Mouse (Mus musculus) limb, embryonic 14.5 days (tissue): Measurements from ENCODE around the gene Barx1. TPM values are rescaled to one million over a fixed set of nuclear protein-coding genes. Genes with fewer than 3 reads are reported as not detected.

Source experiments
- ATAC-seq: fragments of 200-750 bp; cut with Nextera tagmentation; 2 replicates; pipeline ENCODE4 v1.8.0; 2017; ENCODE audit warnings: low read depth, moderate number of reproducible peaks, moderate TSS enrichment; ENCODE audit not compliant: low FRiP score
- DNase-seq: peaks from one replicate; pipeline ENCODE4 v3.0.0-alpha.2; 2015; ENCODE audit warnings: low spot score
- H3K27ac ChIP-seq: fragments of 300-500 bp; sonication (generic); replicated peaks from 2 replicates; pipeline ENCODE4 v1.5.1; 2014; ENCODE audit warnings: low read depth, mild to moderate bottlenecking, low read length, moderate library complexity, mixed read lengths
- H3K27me3 ChIP-seq: fragments of 300-500 bp; sonication (generic); 2 replicates; pipeline ENCODE4 v1.6.1; 2014; ENCODE audit warnings: low read length, mixed read lengths; ENCODE audit not compliant: control insufficient read depth, insufficient read depth
- H3K36me3 ChIP-seq: fragments of 300-500 bp; sonication (generic); 2 replicates; pipeline ENCODE4 v1.6.1; 2014; ENCODE audit warnings: mild to moderate bottlenecking, low read length, moderate library complexity, mixed read lengths; ENCODE audit not compliant: control insufficient read depth, insufficient read depth
- H3K4me1 ChIP-seq: fragments of 300-500 bp; sonication (generic); 2 replicates; pipeline ENCODE4 v1.6.1; 2014; ENCODE audit warnings: antibody characterized with exemption, low read length, mixed read lengths; ENCODE audit not compliant: control insufficient read depth, insufficient read depth
- H3K4me2 ChIP-seq: fragments of 300-500 bp; sonication (generic); replicated peaks from 2 replicates; pipeline ENCODE4 v1.6.1; 2014; ENCODE audit warnings: low read depth, mild to moderate bottlenecking, low read length, moderate library complexity; ENCODE audit not compliant: severe bottlenecking
- H3K4me3 ChIP-seq: fragments of 300-500 bp; sonication (generic); replicated peaks from 2 replicates; pipeline ENCODE4 v1.5.1; 2014; ENCODE audit warnings: low read length
- H3K9ac ChIP-seq: fragments of 300-500 bp; sonication (generic); 2 replicates; pipeline ENCODE4 v1.6.1; 2014; ENCODE audit warnings: mild to moderate bottlenecking, low read depth, low read length, moderate library complexity; ENCODE audit not compliant: severe bottlenecking
- H3K9me3 ChIP-seq: fragments of 300-500 bp; sonication (generic); 2 replicates; pipeline ENCODE4 v1.6.1; 2016; ENCODE audit warnings: low read length; ENCODE audit not compliant: control insufficient read depth
- POLR2A ChIP-seq: fragments of 200-500 bp; IDR thresholded peaks from 2 replicates; pipeline ENCODE4 v1.8.0; 2012; ENCODE audit warnings: inconsistent platforms, mild to moderate bottlenecking, moderate library complexity, borderline replicate concordance; ENCODE audit not compliant: insufficient read depth, insufficient read length; ENCODE audit errors: extremely low read depth
- WGBS: fragments of 180-500 bp; shearing (Covaris S2); extraction: QIAGEN DNeasy Blood & Tissue Kit; methylation state at CpG from one replicate; pipeline ENCODE4 v1.1.7; 2014; 5-methylcytosine and 5-hydroxymethylcytosine counted together
- polyA plus RNA-seq, 2 experiments: library from polyadenylated mRNA; depleted of rRNA in 1 of 2; stranded (reverse) in 1 of 2; unstranded in 1 of 2; fragments of >200 nt; fragmentation: Nextera tagmentation in 1 of 2; extraction: Ambion mirVana in 1 of 2; gene quantifications; 2 replicates each; pipeline versions ENCODE4 v1.2.1 to v1.2.3; 2012 to 2014

Gene Barx1
- polyA plus RNA-seq, 2 experiments: 5.4 to 10.0 TPM

GRCm38 (mm10) chr13:48672312-48672840 is 9.6 kb downstream of the Barx1 start:
- ATAC-seq (no peak), DNase-seq (no peak)
- Histone ChIP-seq H3K9me3 (0 out of 2 replicates have a peak, but pooled peaks cover 5% of the 10 kb centered on the region), H3K4me2 (peak overlapping the region; percentile 47), H3K9ac (0 out of 2 replicates have a peak overlapping the region, but pooled peaks have one; percentile 9), H3K36me3 (no peaks in the 10 kb centered on the region), H3K27ac (no peak overlapping the region), H3K4me3 (peak overlapping the region; percentile 24), H3K27me3 (peaks cover 67% of the 10 kb centered on the region), H3K4me1 (peaks cover 6% of the 10 kb centered on the region; the same call in 1 of the 2 replicates)
- TF ChIP-seq POLR2A: no peak
- WGBS: 3% methylated on average over 24 of the region's 24 CpGs

- ATAC-seq (no peak), DNase-seq (no peak)
- H3K4me3 ChIP-seq: no peak overlapping the region
- H3K9me3 ChIP-seq: 0 out of 2 replicates have a peak, but pooled peaks cover 5% of the 10 kb centered on the region
- H3K36me3 ChIP-seq: no peaks in the 10 kb centered on the region
- no peak overlapping the region for H3K27ac ChIP-seq
- no peaks in the 10 kb centered on the region for H3K4me1 ChIP-seq
- H3K9ac ChIP-seq: no peak overlapping the region
- no peak for TF ChIP-seq POLR2A
- H3K27me3 ChIP-seq: peaks cover 49% of the 10 kb centered on the region
- H3K4me2 ChIP-seq: no peak overlapping the region
- 80% methylated on average over 5 of the region's 5 CpGs for WGBS
Measured at GRCm38 (mm10) chr13:48674609-48675008, 11.8 kb downstream of the Barx1 start.

GRCm38 (mm10) chr13:48679351-48679750 is 16.6 kb downstream of the Barx1 start:
- no peak overlapping the region for H3K27ac ChIP-seq
- no peak overlapping the region for H3K9ac ChIP-seq
- H3K36me3 ChIP-seq: no peaks in the 10 kb centered on the region
- peaks cover 8% of the 10 kb centered on the region for H3K27me3 ChIP-seq
- H3K4me3 ChIP-seq: no peak overlapping the region
- H3K4me1 ChIP-seq: no peaks in the 10 kb centered on the region
- H3K9me3 ChIP-seq: 0 out of 2 replicates have a peak, but pooled peaks cover 4% of the 10 kb centered on the region
- no peak for ATAC-seq
- TF ChIP-seq POLR2A: no peak
- H3K4me2 ChIP-seq: no peak overlapping the region
- 21% methylated on average over 1 of the region's 1 CpGs for WGBS
- no peak for DNase-seq

GRCm38 (mm10) chr13:48686666-48687065 is 23.9 kb downstream of the Barx1 start:
- Histone ChIP-seq H3K36me3 (no peaks in the 10 kb centered on the region), H3K4me1 (peaks cover 6% of the 10 kb centered on the region; the same call in 1 of the 2 replicates), H3K9me3 (peaks cover 7% of the 10 kb centered on the region), H3K4me3 (no peak overlapping the region), H3K27me3 (no peaks in the 10 kb centered on the region), H3K27ac (no peak overlapping the region), H3K4me2 (no peak overlapping the region), H3K9ac (no peak overlapping the region)
- TF ChIP-seq POLR2A: no peak
- 50% methylated on average over 5 of the region's 5 CpGs for WGBS
- ATAC-seq: no peak
- DNase-seq: no peak

GRCm38 (mm10) chr13:48691991-48692390 is 29.2 kb downstream of the Barx1 start:
- H3K36me3 ChIP-seq: no peaks in the 10 kb centered on the region
- DNase-seq: no peak
- no peak for TF ChIP-seq POLR2A
- ATAC-seq: no peak
- 60% methylated on average over 2 of the region's 2 CpGs for WGBS
- H3K4me2 ChIP-seq: no peak overlapping the region
- no peaks in the 10 kb centered on the region for H3K27me3 ChIP-seq
- H3K27ac ChIP-seq: no peak overlapping the region
- peaks cover 23% of the 10 kb centered on the region for H3K4me1 ChIP-seq
- no peak overlapping the region for H3K4me3 ChIP-seq
- H3K9me3 ChIP-seq: peaks cover 7% of the 10 kb centered on the region
- H3K9ac ChIP-seq: no peak overlapping the region
